Mouse (Mus musculus): ENCODE data around the gene Fam32a. TPM values are rescaled to one million over a fixed set of nuclear protein-coding genes. Genes with fewer than 3 reads are reported as not detected.

The Fam32a gene
- polyA plus RNA-seq, 1 experiment from 2014 or later: 87.4 TPM

Other genes starting within 250 kb of the Fam32a start
- 0.12 and 0.23 TPM in 2 replicates for gene Cyp4f18, start 210.1 kb upstream of the Fam32a start, polyA plus RNA-seq (2014; fragmentation: Nextera tagmentation; extraction: Ambion mirVana)
- gene Olfr372, start 178.5 kb upstream of the Fam32a start, polyA plus RNA-seq (2014; fragmentation: Nextera tagmentation; extraction: Ambion mirVana): not detected in 2 replicates
- not detected in 2 replicates for gene Olfr373, start 136.6 kb upstream of the Fam32a start, polyA plus RNA-seq (2014; fragmentation: Nextera tagmentation; extraction: Ambion mirVana)
- gene Olfr374, start 112.7 kb upstream of the Fam32a start, polyA plus RNA-seq (2014; fragmentation: Nextera tagmentation; extraction: Ambion mirVana): 0.04 TPM in 1 of 2 replicates, not detected in the other
- gene Tpm4, start 84.8 kb upstream of the Fam32a start, polyA plus RNA-seq (2014; fragmentation: Nextera tagmentation; extraction: Ambion mirVana): 247 and 252 TPM in 2 replicates
- 85.6 and 86.7 TPM in 2 replicates for gene Rab8a, start 58.5 kb upstream of the Fam32a start, polyA plus RNA-seq (2014; fragmentation: Nextera tagmentation; extraction: Ambion mirVana)
- not detected in 2 replicates for gene Hsh2d, start 30.1 kb upstream of the Fam32a start, polyA plus RNA-seq (2014; fragmentation: Nextera tagmentation; extraction: Ambion mirVana)
- not detected in 2 replicates for gene Cib3, start 6.9 kb upstream of the Fam32a start, polyA plus RNA-seq (2014; fragmentation: Nextera tagmentation; extraction: Ambion mirVana)
- not detected in 2 replicates for gene Gm11034, start 6.1 kb upstream of the Fam32a start, polyA plus RNA-seq (2014; fragmentation: Nextera tagmentation; extraction: Ambion mirVana)
- gene Ap1m1, start 20.3 kb downstream of the Fam32a start, polyA plus RNA-seq (2014; fragmentation: Nextera tagmentation; extraction: Ambion mirVana): 214 TPM in 2 replicates
- gene Gm10282, start 85.5 kb downstream of the Fam32a start, polyA plus RNA-seq (2014; fragmentation: Nextera tagmentation; extraction: Ambion mirVana): 24.8 and 31.0 TPM in 2 replicates
- gene Klf2, start 99.3 kb downstream of the Fam32a start, polyA plus RNA-seq (2014; fragmentation: Nextera tagmentation; extraction: Ambion mirVana): 3.7 and 4.2 TPM in 2 replicates
- gene Eps15l1, start 201.7 kb downstream of the Fam32a start, polyA plus RNA-seq (2014; fragmentation: Nextera tagmentation; extraction: Ambion mirVana): 57.8 and 65.5 TPM in 2 replicates
- 1.0 and 1.1 TPM in 2 replicates for gene Calr3, start 224.1 kb downstream of the Fam32a start, polyA plus RNA-seq (2014; fragmentation: Nextera tagmentation; extraction: Ambion mirVana)
- 14.8 and 17.1 TPM in 2 replicates for gene 1700030K09Rik, start 224.2 kb downstream of the Fam32a start, polyA plus RNA-seq (2014; fragmentation: Nextera tagmentation; extraction: Ambion mirVana)

Data from forebrain, embryonic 14.5 days (tissue).